In genomic region chr1:79598385-79599178, GRCm38 (mm10) we compare ENCODE assay signal across 10 mouse cellular contexts.
DNase-seq lines count a peak whose midpoint lies in the region; ATAC-seq lines count a peak whose summit lies in the region.
"Had no signal": no experiment of that assay in that cellular context is flagged by ENCODE, and none has a peak within 500 bp of the region (broad histone marks: within the 10 kb centered on the region; RNA-seq: fewer than 3 reads in every experiment).

No protein-coding gene starts in this region.

- H3K4me3 ChIP-seq in embryonic facial prominence, embryonic 14.5 days (ENCODE audit: low read depth, low read length) = no peak overlapping the region
- no peak overlapping the region for H3K4me3 ChIP-seq in hindbrain, embryonic 11.5 days (ENCODE audit: low read depth, low read length)
- H3K4me3 ChIP-seq in midbrain, embryonic 10.5 days = no peak overlapping the region
- H3K4me3 ChIP-seq in neural tube, embryonic 15.5 days (replicated peaks) = no peak overlapping the region
- H3K4me3 ChIP-seq in kidney, embryonic 14.5 days (ENCODE audit: low read length) = no peak overlapping the region
- no peak overlapping the region for H3K4me3 ChIP-seq in liver, embryonic 11.5 days (ENCODE audit: low read depth, low read length)
- H3K4me3 ChIP-seq: myocyte had no signal

- no peaks in the 10 kb centered on the region for H3K27me3 ChIP-seq in embryonic facial prominence, embryonic 14.5 days (replicated peaks; ENCODE audit: control insufficient read depth, insufficient read depth, low read length)
- no peaks in the 10 kb centered on the region for H3K27me3 ChIP-seq in hindbrain, embryonic 11.5 days (ENCODE audit: control insufficient read depth, insufficient read depth, low read length)
- H3K27me3 ChIP-seq in midbrain, embryonic 10.5 days (ENCODE audit: low read depth, poor library complexity, severe bottlenecking) = no peaks in the 10 kb centered on the region
- H3K27me3 ChIP-seq in neural tube, embryonic 15.5 days (replicated peaks) = no peaks in the 10 kb centered on the region
- no peaks in the 10 kb centered on the region for H3K27me3 ChIP-seq in kidney, embryonic 14.5 days (ENCODE audit: control insufficient read depth, insufficient read depth, low read length)
- no peaks in the 10 kb centered on the region for H3K27me3 ChIP-seq in liver, embryonic 11.5 days (replicated peaks; ENCODE audit: control insufficient read depth, insufficient read depth, low read length)

- H3K4me1 ChIP-seq in embryonic facial prominence, embryonic 14.5 days (ENCODE audit: control insufficient read depth, insufficient read depth, low read length) = no peaks in the 10 kb centered on the region
- H3K4me1 ChIP-seq in hindbrain, embryonic 11.5 days (replicated peaks; ENCODE audit: control insufficient read depth, insufficient read depth, low read length) = no peaks in the 10 kb centered on the region
- peaks cover 18% of the 10 kb centered on the region for H3K4me1 ChIP-seq in midbrain, embryonic 10.5 days
- no peaks in the 10 kb centered on the region for H3K4me1 ChIP-seq in neural tube, embryonic 15.5 days
- H3K4me1 ChIP-seq in kidney, embryonic 14.5 days (ENCODE audit: control insufficient read depth, insufficient read depth, low read length) = no peaks in the 10 kb centered on the region
- no peaks in the 10 kb centered on the region for H3K4me1 ChIP-seq in liver, embryonic 11.5 days (replicated peaks; ENCODE audit: control insufficient read depth, insufficient read depth, low read length)

- H3K36me3 ChIP-seq in embryonic facial prominence, embryonic 14.5 days (ENCODE audit: control insufficient read depth, insufficient read depth, low read length) = no peaks in the 10 kb centered on the region
- no peaks in the 10 kb centered on the region for H3K36me3 ChIP-seq in hindbrain, embryonic 11.5 days (ENCODE audit: control insufficient read depth, insufficient read depth, low read length)
- H3K36me3 ChIP-seq in midbrain, embryonic 10.5 days = no peaks in the 10 kb centered on the region
- no peaks in the 10 kb centered on the region for H3K36me3 ChIP-seq in neural tube, embryonic 15.5 days
- no peaks in the 10 kb centered on the region for H3K36me3 ChIP-seq in kidney, embryonic 14.5 days (ENCODE audit: control insufficient read depth, insufficient read depth, low read length)
- no peaks in the 10 kb centered on the region for H3K36me3 ChIP-seq in liver, embryonic 11.5 days (ENCODE audit: control insufficient read depth, insufficient read depth, low read length)

- no peak for ATAC-seq in embryonic facial prominence, embryonic 14.5 days (ENCODE audit: low read depth)
- ATAC-seq in hindbrain, embryonic 11.5 days (ENCODE audit: low FRiP score) = peak; percentile 96
- peak; percentile 74; the same call in 1 of the 2 replicates for ATAC-seq in neural tube, embryonic 15.5 days (ENCODE audit: low FRiP score)
- no peak for ATAC-seq in kidney, embryonic 14.5 days (ENCODE audit: low FRiP score, low TSS enrichment)
- no peak for ATAC-seq in liver, embryonic 11.5 days (replicated peaks; ENCODE audit: low FRiP score)

- peak; percentile 42 for DNase-seq in embryonic facial prominence, embryonic 14.5 days (ENCODE audit: low spot score)
- peak; percentile 65 for DNase-seq in hindbrain, embryonic 11.5 days (ENCODE audit: low spot score)
- peak; percentile 42 for DNase-seq in midbrain, embryonic 10.5 days (ENCODE audit: low spot score)
- no peak for DNase-seq in ovary, postnatal 14 days (ENCODE audit: low spot score)
- no peak for DNase-seq in ovary, postnatal 10 days (ENCODE audit: low spot score)
- no peak for DNase-seq in liver, embryonic 11.5 days (ENCODE audit: low spot score)
- DNase-seq: kidney, adult 11 months had no signal

- no peak overlapping the region for H3K9ac ChIP-seq in embryonic facial prominence, embryonic 14.5 days (ENCODE audit: low read depth, low read length)
- H3K9ac ChIP-seq in hindbrain, embryonic 11.5 days (ENCODE audit: low read depth, low read length) = no peak overlapping the region
- H3K9ac ChIP-seq in neural tube, embryonic 15.5 days (replicated peaks) = no peak overlapping the region
- no peak overlapping the region for H3K9ac ChIP-seq in kidney, embryonic 14.5 days (ENCODE audit: low read depth, low read length)
- H3K9ac ChIP-seq in liver, embryonic 11.5 days (ENCODE audit: low read depth, low read length) = no peak overlapping the region

- H3K9me3 ChIP-seq in embryonic facial prominence, embryonic 14.5 days (ENCODE audit: control insufficient read depth, low read length) = no peaks in the 10 kb centered on the region
- H3K9me3 ChIP-seq in hindbrain, embryonic 11.5 days (ENCODE audit: control insufficient read depth, low read length) = no peaks in the 10 kb centered on the region
- H3K9me3 ChIP-seq in midbrain, embryonic 10.5 days (replicated peaks) = 0 out of 2 replicates have a peak, but pooled peaks cover 4% of the 10 kb centered on the region
- H3K9me3 ChIP-seq in neural tube, embryonic 15.5 days (replicated peaks) = no peaks in the 10 kb centered on the region
- H3K9me3 ChIP-seq in kidney, embryonic 14.5 days (ENCODE audit: control insufficient read depth, low read length) = 0 out of 2 replicates have a peak, but pooled peaks cover 2% of the 10 kb centered on the region
- H3K9me3 ChIP-seq in liver, embryonic 11.5 days (ENCODE audit: control insufficient read depth, low read length) = no peaks in the 10 kb centered on the region

- WGBS in embryonic facial prominence, embryonic 14.5 days = 40% methylated on average over 5 of the region's 5 CpGs
- 34% methylated on average over 5 of the region's 5 CpGs for WGBS in hindbrain, embryonic 11.5 days
- 52% methylated on average over 5 of the region's 5 CpGs for WGBS in midbrain, embryonic 10.5 days
- 12% methylated on average over 5 of the region's 5 CpGs for WGBS in neural tube, embryonic 15.5 days
- 59% methylated on average over 5 of the region's 5 CpGs for WGBS in kidney, embryonic 14.5 days
- WGBS in liver, embryonic 11.5 days = 60% methylated on average over 5 of the region's 5 CpGs

- no peak overlapping the region; the same call in 1 of the 2 replicates for H3K27ac ChIP-seq in embryonic facial prominence, embryonic 14.5 days (replicated peaks; ENCODE audit: low read depth, low read length)
- H3K27ac ChIP-seq in hindbrain, embryonic 11.5 days (ENCODE audit: low read depth, low read length) = peak overlapping the region; percentile 81
- H3K27ac ChIP-seq in midbrain, embryonic 10.5 days (replicated peaks) = peak overlapping the region; percentile 81
- H3K27ac ChIP-seq in neural tube, embryonic 15.5 days (replicated peaks) = no peak overlapping the region
- no peak overlapping the region for H3K27ac ChIP-seq in kidney, embryonic 14.5 days (ENCODE audit: low read depth, low read length)
- no peak overlapping the region for H3K27ac ChIP-seq in liver, embryonic 11.5 days (ENCODE audit: low read depth, low read length)

- no peak overlapping the region for H3K4me2 ChIP-seq in embryonic facial prominence, embryonic 14.5 days (ENCODE audit: low read depth, low read length)
- no peak overlapping the region for H3K4me2 ChIP-seq in hindbrain, embryonic 11.5 days (replicated peaks; ENCODE audit: low read depth, low read length)
- H3K4me2 ChIP-seq in neural tube, embryonic 15.5 days = no peak overlapping the region
- no peak overlapping the region for H3K4me2 ChIP-seq in kidney, embryonic 14.5 days (replicated peaks; ENCODE audit: low read depth, low read length)
- H3K4me2 ChIP-seq in liver, embryonic 11.5 days = no peak overlapping the region

Comparison
In these comparisons a context has a peak if more than half of its experiments do, and no peak if none do; other contexts are left out.
1. ATAC-seq: peak in hindbrain, embryonic 11.5 days (single experiment) and neural tube, embryonic 15.5 days (single experiment); none in embryonic facial prominence, embryonic 14.5 days (single experiment), kidney, embryonic 14.5 days (single experiment) and liver, embryonic 11.5 days (single experiment).
2. DNase-seq: peak in embryonic facial prominence, embryonic 14.5 days (single experiment), hindbrain, embryonic 11.5 days (single experiment) and midbrain, embryonic 10.5 days (single experiment); none in ovary, postnatal 14 days (single experiment), ovary, postnatal 10 days (single experiment) and liver, embryonic 11.5 days (single experiment).
3. H3K27ac ChIP-seq: peak in hindbrain, embryonic 11.5 days (single experiment) and midbrain, embryonic 10.5 days (single experiment); none in embryonic facial prominence, embryonic 14.5 days (single experiment), neural tube, embryonic 15.5 days (single experiment), kidney, embryonic 14.5 days (single experiment) and liver, embryonic 11.5 days (single experiment).